Mouse (Mus musculus) MEL (cell line): ENCODE data around the gene Msl3.

Source experiments
- CHD2 ChIP-seq: IDR thresholded peaks from 2 replicates; pipeline ENCODE4 v1.6.1; 2011; ENCODE audit warnings: low read length, improper control_type of control experiment
- CTCF ChIP-seq, 3 experiments: IDR thresholded peaks in 2 of 3; conservative IDR thresholded peaks in 1 of 3; 2 replicates each; pipeline ENCODE4 v1.5.1; 2011 to 2012; ENCODE audit warnings: low read length in 3 of 3, low read depth in 2 of 3, mild to moderate bottlenecking in 2 of 3, improper control_type of control experiment in 1 of 3, inconsistent platforms in 1 of 3, mixed read lengths in 1 of 3, moderate library complexity in 1 of 3; ENCODE audit not compliant: control insufficient read depth in 1 of 3, insufficient read depth in 1 of 3, poor library complexity in 1 of 3, severe bottlenecking in 1 of 3
- KAT2A ChIP-seq: conservative IDR thresholded peaks from 2 replicates; pipeline ENCODE4 v1.6.1; 2012; ENCODE audit warnings: low read depth, low read length, improper control_type of control experiment, inconsistent platforms

DNA sequence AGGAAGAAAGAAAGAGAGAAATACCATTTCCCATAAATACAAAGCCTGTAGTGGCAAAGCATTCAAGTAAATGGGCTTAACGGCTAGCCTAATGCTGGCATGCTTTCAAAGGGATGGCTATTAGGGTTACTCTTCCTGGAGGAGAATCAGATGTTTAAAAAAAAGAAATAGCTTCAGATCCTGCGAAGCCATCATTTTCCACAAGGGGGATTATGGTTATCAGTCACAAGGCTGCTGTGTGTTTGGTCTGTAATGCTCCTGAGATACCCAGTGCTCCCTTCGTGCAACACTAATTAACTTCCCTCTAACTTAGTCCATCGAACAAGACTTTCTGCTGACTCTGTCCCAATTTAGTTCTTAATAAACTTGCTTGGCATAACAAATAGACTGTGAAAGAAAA is 13.5 kb downstream of the Msl3 start:
- TF ChIP-seq KAT2A = no peak
- TF ChIP-seq CTCF (IDR thresholded peaks at IDR 0.05 in 2 of 3, conservative IDR thresholded peaks at IDR 0.05 in 1 of 3; ENCODE audit: control insufficient read depth in 1 of 3, insufficient read depth in 1 of 3, low read depth in 2 of 3, low read length in 3 of 3, poor library complexity in 1 of 3, severe bottlenecking in 1 of 3) = peak in 1 of 3 experiments; percentile 23; a peak in 2 of 6 replicates
- TF ChIP-seq CHD2 = no peak
